Mouse (Mus musculus) limb, embryonic 15.5 days (tissue): ENCODE measurements around the gene Bud31. TPM values are rescaled to one million over a fixed set of nuclear protein-coding genes. Genes with fewer than 3 reads are reported as not detected.
"Not testable (repeated sequence)": the region's sequence is repeated elsewhere in the genome, so short reads cannot be mapped to it uniquely, and the experiment has no call there.

Experiments
- ATAC-seq: fragments of 200-750 bp; cut with Nextera tagmentation; 2 replicates; pipeline ENCODE4 v1.8.0; 2017; ENCODE audit warnings: low read depth, moderate TSS enrichment; ENCODE audit not compliant: insufficient number of reproducible peaks, low FRiP score, low TSS enrichment
- H3K27ac ChIP-seq: fragments of 300-500 bp; sonication (generic); 2 replicates; pipeline ENCODE4 v1.5.1; 2015; ENCODE audit warnings: moderate library complexity, mild to moderate bottlenecking, inconsistent platforms
- H3K27me3 ChIP-seq: fragments of 300-500 bp; sonication (generic); 2 replicates; pipeline ENCODE4 v1.6.1; 2015; ENCODE audit warnings: inconsistent platforms
- H3K36me3 ChIP-seq: fragments of 300-500 bp; sonication (generic); 2 replicates; pipeline ENCODE4 v1.6.1; 2015; ENCODE audit warnings: inconsistent platforms
- H3K4me1 ChIP-seq: fragments of 300-500 bp; sonication (generic); 2 replicates; pipeline ENCODE4 v1.6.1; 2015; ENCODE audit warnings: inconsistent platforms
- H3K4me2 ChIP-seq: fragments of 300-500 bp; sonication (generic); 2 replicates; pipeline ENCODE4 v1.6.1; 2015; ENCODE audit warnings: mild to moderate bottlenecking, inconsistent platforms
- H3K4me3 ChIP-seq: fragments of 300-500 bp; sonication (generic); 2 replicates; pipeline ENCODE4 v1.5.1; 2015; ENCODE audit warnings: mild to moderate bottlenecking, inconsistent platforms
- H3K9ac ChIP-seq: fragments of 300-500 bp; sonication (generic); 2 replicates; pipeline ENCODE4 v1.6.1; 2015; ENCODE audit warnings: inconsistent platforms
- H3K9me3 ChIP-seq: fragments of 300-500 bp; sonication (generic); 2 replicates; pipeline ENCODE4 v1.6.1; 2016; ENCODE audit warnings: inconsistent platforms
- WGBS: fragments of 180-500 bp; shearing (Covaris S2); methylation state at CpG from one replicate; pipeline ENCODE4 v1.1.7; 2015; 5-methylcytosine and 5-hydroxymethylcytosine counted together
- polyA plus RNA-seq: library from polyadenylated mRNA; unstranded; fragments of >200 nt; fragmentation: Nextera tagmentation; extraction: Ambion mirVana; gene quantifications from 2 replicates; pipeline ENCODE4 v1.2.1, GENCODE M21; 2015

Bud31 gene
- polyA plus RNA-seq = 168 and 184 TPM in 2 replicates

- under 1% methylated on average over 84 of the region's 84 CpGs for WGBS
- H3K27ac ChIP-seq = peak within 1 kb of the TSS; percentile 89
- peaks cover 26% of the 10 kb centered on the region for H3K4me1 ChIP-seq
- peak; percentile 90 for ATAC-seq
- peak within 1 kb of the TSS; percentile 97 for H3K4me3 ChIP-seq
- peaks cover 58% of the 10 kb centered on the region for H3K36me3 ChIP-seq
- peak within 1 kb of the TSS; percentile 92 for H3K9ac ChIP-seq
- no peaks in the 10 kb centered on the region for H3K9me3 ChIP-seq
- H3K4me2 ChIP-seq = peak within 1 kb of the TSS; percentile 72
- H3K27me3 ChIP-seq = no peaks in the 10 kb centered on the region
Observed at GRCm38 (mm10) chr5:145139571-145140519, at the start of gene Bud31, which contains the start of gene Pdap1. Bud31 (plus strand) TSS chr5:145140362. Pdap1 (minus strand) TSS chr5:145140238.

GRCm38 (mm10) chr5:145096195-145096594, 44.0 kb upstream of the Bud31 start:
- H3K9me3 ChIP-seq = no peaks in the 10 kb centered on the region
- no peak overlapping the region for H3K27ac ChIP-seq
- no peak overlapping the region for H3K4me2 ChIP-seq
- H3K9ac ChIP-seq = no peak overlapping the region
- no peak for ATAC-seq
- no peaks in the 10 kb centered on the region for H3K4me1 ChIP-seq
- H3K36me3 ChIP-seq = peaks cover 94% of the 10 kb centered on the region
- WGBS = 91% methylated on average over 4 of the region's 4 CpGs
- no peak overlapping the region for H3K4me3 ChIP-seq
- H3K27me3 ChIP-seq = no peaks in the 10 kb centered on the region

GRCm38 (mm10) chr5:145098340-145098821, 41.8 kb upstream of the Bud31 start:
- H3K9me3 ChIP-seq = no peaks in the 10 kb centered on the region
- H3K4me1 ChIP-seq = no peaks in the 10 kb centered on the region
- H3K27ac ChIP-seq = no peak overlapping the region
- H3K9ac ChIP-seq = no peak overlapping the region
- 92% methylated on average over 10 of the region's 10 CpGs for WGBS
- no peak for ATAC-seq
- H3K36me3 ChIP-seq = peaks cover 93% of the 10 kb centered on the region
- H3K4me2 ChIP-seq = no peak overlapping the region
- no peaks in the 10 kb centered on the region for H3K27me3 ChIP-seq
- H3K4me3 ChIP-seq = no peak overlapping the region

- Histone ChIP-seq H3K9ac (no peak overlapping the region), H3K4me1 (no peaks in the 10 kb centered on the region), H3K27me3 (no peaks in the 10 kb centered on the region), H3K27ac (no peak overlapping the region), H3K36me3 (peaks cover 94% of the 10 kb centered on the region), H3K9me3 (no peaks in the 10 kb centered on the region), H3K4me3 (no peak overlapping the region), H3K4me2 (no peak overlapping the region)
- no peak for ATAC-seq
- 94% methylated on average over 9 of the region's 9 CpGs for WGBS
Observed at GRCm38 (mm10) chr5:145100960-145101359, 39.2 kb upstream of the Bud31 start.

- not testable (repeated sequence) for H3K4me3 ChIP-seq, H3K27ac ChIP-seq, H3K27me3 ChIP-seq, H3K9me3 ChIP-seq, H3K9ac ChIP-seq, H3K4me2 ChIP-seq, H3K4me1 ChIP-seq, ATAC-seq
- H3K36me3 ChIP-seq = peaks cover 94% of the 10 kb centered on the region
- WGBS = 98% methylated on average over 11 of the region's 11 CpGs
Observed at GRCm38 (mm10) chr5:145101451-145101850, 38.7 kb upstream of the Bud31 start.

- ATAC-seq = no peak
- Histone ChIP-seq H3K27me3 (no peaks in the 10 kb centered on the region), H3K27ac (no peak overlapping the region), H3K4me1 (no peaks in the 10 kb centered on the region), H3K36me3 (peaks cover 93% of the 10 kb centered on the region), H3K4me3 (no peak overlapping the region), H3K9ac (no peak overlapping the region), H3K9me3 (no peaks in the 10 kb centered on the region), H3K4me2 (no peak overlapping the region)
- WGBS = 81% methylated on average over 4 of the region's 4 CpGs
Observed at GRCm38 (mm10) chr5:145102706-145103105, 37.5 kb upstream of the Bud31 start.

- Histone ChIP-seq H3K4me2 (no peak overlapping the region), H3K4me3 (no peak overlapping the region), H3K27ac (no peak overlapping the region), H3K9ac (no peak overlapping the region), H3K9me3 (no peaks in the 10 kb centered on the region), H3K27me3 (no peaks in the 10 kb centered on the region), H3K36me3 (peaks cover 92% of the 10 kb centered on the region), H3K4me1 (no peaks in the 10 kb centered on the region)
- ATAC-seq = no peak
- WGBS = 89% methylated on average over 9 of the region's 9 CpGs
Observed at GRCm38 (mm10) chr5:145104328-145104727, 35.8 kb upstream of the Bud31 start.

- 87% methylated on average over 9 of the region's 9 CpGs for WGBS
Observed at GRCm38 (mm10) chr5:145105694-145106275, 34.4 kb upstream of the Bud31 start.

GRCm38 (mm10) chr5:145110401-145110800, 29.8 kb upstream of the Bud31 start:
- Histone ChIP-seq H3K4me1 (peaks cover 17% of the 10 kb centered on the region), H3K27me3 (no peaks in the 10 kb centered on the region), H3K4me3 (no peak overlapping the region), H3K27ac (no peak overlapping the region), H3K9ac (no peak overlapping the region), H3K36me3 (peaks cover 52% of the 10 kb centered on the region), H3K9me3 (no peaks in the 10 kb centered on the region), H3K4me2 (no peak overlapping the region)
- no peak for ATAC-seq
- WGBS = 92% methylated on average over 6 of the region's 6 CpGs

More at GRCm38 (mm10) chr5:145105694-145106275, 34.4 kb upstream of the Bud31 start:
- Histone ChIP-seq H3K9me3 (no peaks in the 10 kb centered on the region), H3K27ac (no peak overlapping the region), H3K9ac (no peak overlapping the region), H3K4me2 (no peak overlapping the region), H3K27me3 (no peaks in the 10 kb centered on the region), H3K4me3 (no peak overlapping the region), H3K4me1 (no peaks in the 10 kb centered on the region), H3K36me3 (peaks cover 93% of the 10 kb centered on the region)
- ATAC-seq = no peak

- ATAC-seq = no peak
- Histone ChIP-seq H3K4me1 (peaks cover 38% of the 10 kb centered on the region), H3K27me3 (no peaks in the 10 kb centered on the region), H3K4me2 (no peak overlapping the region), H3K9ac (no peak overlapping the region), H3K4me3 (no peak overlapping the region), H3K9me3 (no peaks in the 10 kb centered on the region), H3K36me3 (peaks cover 31% of the 10 kb centered on the region), H3K27ac (no peak overlapping the region)
- 74% methylated on average over 8 of the region's 8 CpGs for WGBS
Observed at GRCm38 (mm10) chr5:145112566-145112965, 27.6 kb upstream of the Bud31 start.

- Histone ChIP-seq H3K36me3 (peaks cover 23% of the 10 kb centered on the region), H3K4me2 (peak overlapping the region; percentile 73), H3K4me1 (peaks cover 47% of the 10 kb centered on the region), H3K9me3 (no peaks in the 10 kb centered on the region), H3K4me3 (peak overlapping the region; percentile 66), H3K9ac (no peak overlapping the region), H3K27me3 (no peaks in the 10 kb centered on the region), H3K27ac (0 out of 2 replicates have a peak overlapping the region, but pooled peaks have one; percentile 83)
- ATAC-seq = no peak
- WGBS = 37% methylated on average over 2 of the region's 2 CpGs
Observed at GRCm38 (mm10) chr5:145113416-145113815, 26.7 kb upstream of the Bud31 start.
